ENCODE assay signal across 22 mouse cellular contexts in the genomic region with DNA sequence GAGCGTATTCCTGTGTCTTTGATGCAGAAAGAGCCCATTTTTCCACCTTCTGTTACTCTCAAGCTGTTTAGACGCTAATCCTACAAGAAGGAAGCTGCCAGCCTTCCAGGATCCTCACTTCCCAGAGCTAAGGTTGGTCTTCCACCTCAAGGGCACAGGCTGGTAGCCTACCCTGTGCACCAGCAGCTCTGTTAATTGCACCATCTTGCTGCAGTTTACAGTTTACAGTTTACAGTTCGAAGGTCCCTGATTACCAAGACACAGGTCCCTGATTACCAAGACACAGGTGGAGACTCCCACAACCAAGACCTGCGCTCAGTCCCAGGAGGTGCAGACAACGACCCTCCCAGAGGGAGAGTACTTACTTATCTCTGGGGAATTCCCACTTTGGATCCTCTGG.
DNase-seq lines count a peak whose midpoint lies in the region; ATAC-seq and TF ChIP-seq lines count a peak whose summit lies in the region.
"Had no signal": no experiment of that assay in that cellular context is flagged by ENCODE, and none has a peak within 500 bp of the region (broad histone marks: within the 10 kb centered on the region; RNA-seq: fewer than 3 reads in every experiment).

No protein-coding gene starts in this region.

- H3K27ac ChIP-seq in forebrain, embryonic 10.5 days, result 0 out of 2 replicates have a peak overlapping the region, but pooled peaks have one; percentile 8
- H3K27ac ChIP-seq in forebrain, embryonic 11.5 days (ENCODE audit: low read depth, low read length), result no peak overlapping the region
- H3K27ac ChIP-seq in kidney, embryonic 16.5 days (ENCODE audit: low read length), result peak overlapping the region; percentile 28; the same call in 1 of the 2 replicates
- no peak overlapping the region for H3K27ac ChIP-seq in kidney, embryonic 14.5 days (ENCODE audit: low read depth, low read length)
- H3K27ac ChIP-seq in intestine, embryonic 16.5 days (ENCODE audit: low read length), result no peak overlapping the region
- peak overlapping the region; percentile 80 for H3K27ac ChIP-seq in limb, embryonic 14.5 days (replicated peaks; ENCODE audit: low read depth, low read length)
- H3K27ac ChIP-seq: hindbrain, embryonic 10.5 days had no signal

- peaks cover 30% of the 10 kb centered on the region for H3K4me1 ChIP-seq in forebrain, embryonic 10.5 days
- no peaks in the 10 kb centered on the region; the same call in 1 of the 2 replicates for H3K4me1 ChIP-seq in forebrain, embryonic 11.5 days (replicated peaks; ENCODE audit: control insufficient read depth, insufficient read depth, low read length)
- peaks cover 7% of the 10 kb centered on the region for H3K4me1 ChIP-seq in kidney, embryonic 16.5 days (ENCODE audit: insufficient read depth, low read length)
- H3K4me1 ChIP-seq in kidney, embryonic 14.5 days (ENCODE audit: control insufficient read depth, insufficient read depth, low read length), result peaks cover 5% of the 10 kb centered on the region; the same call in 1 of the 2 replicates
- H3K4me1 ChIP-seq in intestine, embryonic 16.5 days (ENCODE audit: control insufficient read depth, insufficient read depth, low read length), result peaks cover 5% of the 10 kb centered on the region; the same call in 1 of the 2 replicates
- H3K4me1 ChIP-seq in limb, embryonic 14.5 days (ENCODE audit: control insufficient read depth, insufficient read depth, low read length), result peaks cover 20% of the 10 kb centered on the region
- H3K4me1 ChIP-seq: heart, embryonic 12.5 days had no signal

- H3K4me2 ChIP-seq in forebrain, embryonic 11.5 days (ENCODE audit: low read depth, low read length, severe bottlenecking), result no peak overlapping the region
- no peak overlapping the region for H3K4me2 ChIP-seq in kidney, embryonic 16.5 days (replicated peaks; ENCODE audit: low read depth, low read length)
- H3K4me2 ChIP-seq in kidney, embryonic 14.5 days (replicated peaks; ENCODE audit: low read depth, low read length), result no peak overlapping the region
- no peak overlapping the region for H3K4me2 ChIP-seq in intestine, embryonic 16.5 days (ENCODE audit: low read depth, low read length)
- H3K4me2 ChIP-seq in limb, embryonic 14.5 days (replicated peaks; ENCODE audit: low read depth, low read length, severe bottlenecking), result no peak overlapping the region
- H3K4me2 ChIP-seq: heart, embryonic 12.5 days; midbrain, embryonic 11.5 days had no signal

- no peak for DNase-seq in forebrain, embryonic 10.5 days (ENCODE audit: extremely low spot score, low spot score)
- DNase-seq in forebrain, embryonic 11.5 days (ENCODE audit: low spot score), result no peak
- DNase-seq in limb, embryonic 14.5 days (ENCODE audit: low spot score), result no peak
- no peak for DNase-seq in adrenal gland, postnatal 4 days (ENCODE audit: low spot score in 2 of 2)
- no peak for DNase-seq in adrenal gland, adult (ENCODE audit: inconsistent age in 2 of 2, low spot score in 1 of 2)
- DNase-seq: adrenal gland, postnatal 25 days; cerebellum, adult 11 months; gastrocnemius, postnatal 10 days; heart, postnatal 10 days; kidney, adult 11 months; kidney, postnatal 14 days; thymus, adult 18-20 months; thymus, postnatal 4 days had no signal

- ATAC-seq in forebrain, embryonic 11.5 days (replicated peaks; ENCODE audit: low FRiP score), result no peak
- ATAC-seq in kidney, embryonic 16.5 days (ENCODE audit: low FRiP score, low TSS enrichment), result no peak
- no peak for ATAC-seq in kidney, embryonic 14.5 days (ENCODE audit: low FRiP score, low TSS enrichment)
- ATAC-seq in intestine, embryonic 16.5 days, result peak; percentile 53; the same call in 1 of the 2 replicates
- ATAC-seq in limb, embryonic 14.5 days (ENCODE audit: low FRiP score, low read depth), result no peak
- ATAC-seq: CD4-positive, CD25-positive, alpha-beta regulatory T cell, adult 4 months; hindbrain, embryonic 16.5 days; lung, postnatal 0 days had no signal

- no peak for TF ChIP-seq POLR2A in limb, embryonic 14.5 days (IDR thresholded peaks at IDR 0.05; ENCODE audit: borderline replicate concordance, extremely low read depth, insufficient read depth, insufficient read length)

- H3K9me3 ChIP-seq in forebrain, embryonic 10.5 days, result no peaks in the 10 kb centered on the region; the same call in 1 of the 2 replicates
- no peaks in the 10 kb centered on the region; the same call in 1 of the 2 replicates for H3K9me3 ChIP-seq in forebrain, embryonic 11.5 days (ENCODE audit: control insufficient read depth, low read length)
- H3K9me3 ChIP-seq in kidney, embryonic 16.5 days (ENCODE audit: low read length), result no peaks in the 10 kb centered on the region
- H3K9me3 ChIP-seq in kidney, embryonic 14.5 days (ENCODE audit: control insufficient read depth, low read length), result 0 out of 2 replicates have a peak, but pooled peaks cover 3% of the 10 kb centered on the region
- no peaks in the 10 kb centered on the region for H3K9me3 ChIP-seq in intestine, embryonic 16.5 days (ENCODE audit: control insufficient read depth, low read length)
- H3K9me3 ChIP-seq in limb, embryonic 14.5 days (ENCODE audit: control insufficient read depth, low read length), result no peaks in the 10 kb centered on the region
- H3K9me3 ChIP-seq: heart, embryonic 12.5 days; hindbrain, embryonic 10.5 days had no signal

- H3K9ac ChIP-seq in forebrain, embryonic 11.5 days (ENCODE audit: low read length), result no peak overlapping the region
- no peak overlapping the region for H3K9ac ChIP-seq in kidney, embryonic 16.5 days (replicated peaks; ENCODE audit: low read length)
- H3K9ac ChIP-seq in kidney, embryonic 14.5 days (ENCODE audit: low read depth, low read length), result no peak overlapping the region
- no peak overlapping the region for H3K9ac ChIP-seq in intestine, embryonic 16.5 days (ENCODE audit: low read depth, low read length)
- no peak overlapping the region for H3K9ac ChIP-seq in limb, embryonic 14.5 days (ENCODE audit: low read depth, low read length, severe bottlenecking)
- H3K9ac ChIP-seq: heart, embryonic 12.5 days had no signal

- 87% methylated on average over 5 of the region's 5 CpGs for WGBS in forebrain, embryonic 10.5 days
- WGBS in forebrain, embryonic 11.5 days, result 93% methylated on average over 5 of the region's 5 CpGs
- WGBS in kidney, embryonic 16.5 days, result 72% methylated on average over 5 of the region's 5 CpGs
- WGBS in kidney, embryonic 14.5 days, result 84% methylated on average over 5 of the region's 5 CpGs
- WGBS in intestine, embryonic 16.5 days, result 74% methylated on average over 5 of the region's 5 CpGs
- 67% methylated on average over 5 of the region's 5 CpGs for WGBS in limb, embryonic 14.5 days

- peaks cover 5% of the 10 kb centered on the region for H3K27me3 ChIP-seq in forebrain, embryonic 10.5 days (ENCODE audit: poor library complexity, severe bottlenecking)
- no peaks in the 10 kb centered on the region for H3K27me3 ChIP-seq in forebrain, embryonic 11.5 days (ENCODE audit: control insufficient read depth, insufficient read depth, low read length)
- no peaks in the 10 kb centered on the region for H3K27me3 ChIP-seq in kidney, embryonic 16.5 days (ENCODE audit: insufficient read depth, low read length)
- no peaks in the 10 kb centered on the region for H3K27me3 ChIP-seq in kidney, embryonic 14.5 days (ENCODE audit: control insufficient read depth, insufficient read depth, low read length)
- no peaks in the 10 kb centered on the region for H3K27me3 ChIP-seq in intestine, embryonic 16.5 days (replicated peaks; ENCODE audit: control insufficient read depth, insufficient read depth, low read length)
- no peaks in the 10 kb centered on the region for H3K27me3 ChIP-seq in limb, embryonic 14.5 days (ENCODE audit: control insufficient read depth, insufficient read depth, low read length)
- H3K27me3 ChIP-seq: heart, embryonic 12.5 days had no signal

- no peak overlapping the region for H3K4me3 ChIP-seq in forebrain, embryonic 10.5 days
- no peak overlapping the region for H3K4me3 ChIP-seq in forebrain, embryonic 11.5 days (ENCODE audit: low read depth, low read length)
- H3K4me3 ChIP-seq in kidney, embryonic 16.5 days (ENCODE audit: low read length), result no peak overlapping the region
- H3K4me3 ChIP-seq in kidney, embryonic 14.5 days (ENCODE audit: low read length), result no peak overlapping the region
- no peak overlapping the region for H3K4me3 ChIP-seq in intestine, embryonic 16.5 days (ENCODE audit: low read length)
- no peak overlapping the region for H3K4me3 ChIP-seq in limb, embryonic 14.5 days (replicated peaks; ENCODE audit: low read length)
- H3K4me3 ChIP-seq: heart, embryonic 12.5 days; hindbrain, embryonic 10.5 days had no signal

- peaks cover 82% of the 10 kb centered on the region for H3K36me3 ChIP-seq in forebrain, embryonic 10.5 days (replicated peaks)
- H3K36me3 ChIP-seq in forebrain, embryonic 11.5 days (ENCODE audit: control insufficient read depth, insufficient read depth, low read length), result peaks cover 3% of the 10 kb centered on the region
- peaks cover 56% of the 10 kb centered on the region for H3K36me3 ChIP-seq in kidney, embryonic 16.5 days (ENCODE audit: insufficient read depth, low read length)
- H3K36me3 ChIP-seq in kidney, embryonic 14.5 days (ENCODE audit: control insufficient read depth, insufficient read depth, low read length), result peaks cover 60% of the 10 kb centered on the region
- peaks cover 21% of the 10 kb centered on the region for H3K36me3 ChIP-seq in intestine, embryonic 16.5 days (ENCODE audit: control insufficient read depth, insufficient read depth, low read length)
- H3K36me3 ChIP-seq in limb, embryonic 14.5 days (ENCODE audit: control insufficient read depth, insufficient read depth, low read length), result peaks cover 55% of the 10 kb centered on the region

Comparison
In these comparisons a context has a peak if more than half of its experiments do, and no peak if none do; other contexts are left out.
1. H3K27ac ChIP-seq: peak in forebrain, embryonic 10.5 days (single experiment), kidney, embryonic 16.5 days (single experiment) and limb, embryonic 14.5 days (single experiment); none in forebrain, embryonic 11.5 days (single experiment), kidney, embryonic 14.5 days (single experiment) and intestine, embryonic 16.5 days (single experiment).